Mouse (Mus musculus) CH12.LX (cell line): ENCODE data around the gene Atxn7l1. TPM values are rescaled to one million over a fixed set of nuclear protein-coding genes. Genes with fewer than 3 reads are reported as not detected.

Experiments
- DNase-seq: peaks from one replicate; pipeline ENCODE4 v3.0.0-alpha.2; 2013; ENCODE audit errors: extremely low read depth
- H3K27ac ChIP-seq: 2 replicates; pipeline ENCODE4 v1.5.1; 2012; ENCODE audit warnings: low read depth, mild to moderate bottlenecking, control low read depth, moderate library complexity; ENCODE audit not compliant: insufficient read depth
- H3K27me3 ChIP-seq: replicated peaks from 2 replicates; pipeline ENCODE3; 2012; ENCODE audit warnings: inconsistent platforms
- H3K36me3 ChIP-seq, 2 experiments: replicated peaks in 1 of 2; 2 replicates each; pipeline versions ENCODE3 to v1.6.1; 2012; ENCODE audit warnings: inconsistent platforms in 1 of 2, low read length in 1 of 2, mild to moderate bottlenecking in 1 of 2, mixed read lengths in 1 of 2, moderate library complexity in 1 of 2; ENCODE audit not compliant: control insufficient read depth in 1 of 2, insufficient read depth in 1 of 2
- H3K4me1 ChIP-seq, 2 experiments: 2 replicates each; pipeline ENCODE4 v1.6.1; 2012; ENCODE audit warnings: inconsistent platforms in 1 of 2, moderate library complexity in 1 of 2; ENCODE audit not compliant: insufficient read depth in 2 of 2, control insufficient read depth in 1 of 2
- H3K4me2 ChIP-seq: 2 replicates; pipeline ENCODE4 v1.6.1; 2012; ENCODE audit warnings: low read depth, mild to moderate bottlenecking, control low read depth; ENCODE audit not compliant: poor library complexity, insufficient read depth, severe bottlenecking
- H3K4me3 ChIP-seq, 3 experiments: fragments of 150-350 bp in 1 of 3; sonication (generic) in 1 of 3; replicated peaks in 1 of 3; 2 replicates each; pipeline versions ENCODE3 to v1.5.1; 2011 to 2012; ENCODE audit warnings: low read depth in 2 of 3, low read length in 2 of 3, mild to moderate bottlenecking in 2 of 3, moderate library complexity in 2 of 3, control low read depth in 1 of 3, improper control_type of control experiment in 1 of 3, inconsistent platforms in 1 of 3, mixed read lengths in 1 of 3; ENCODE audit not compliant: poor library complexity in 1 of 3
- H3K79me2 ChIP-seq: replicated peaks from 2 replicates; pipeline ENCODE4 v1.6.1; 2012; ENCODE audit warnings: mild to moderate bottlenecking, moderate library complexity; ENCODE audit not compliant: control insufficient read depth, poor library complexity, insufficient read depth, severe bottlenecking; ENCODE audit errors: extremely low read depth
- H3K9ac ChIP-seq: 2 replicates; pipeline ENCODE4 v1.6.1; 2012; ENCODE audit warnings: low read depth, mild to moderate bottlenecking, control low read depth, moderate library complexity; ENCODE audit not compliant: insufficient read depth
- H3K9me3 ChIP-seq: replicated peaks from 2 replicates; pipeline ENCODE3; 2012; ENCODE audit warnings: low read length, inconsistent platforms, mixed read lengths
- CHD1 ChIP-seq: IDR thresholded peaks from 2 replicates; pipeline ENCODE4 v1.6.1; 2012; ENCODE audit warnings: low read depth, low read length, improper control_type of control experiment, inconsistent platforms
- CTCF ChIP-seq, 2 experiments: IDR thresholded peaks in 1 of 2; conservative IDR thresholded peaks in 1 of 2; 2 replicates each; pipeline ENCODE4 v1.5.1; 2011 to 2012; ENCODE audit warnings: low read depth in 2 of 2, low read length in 2 of 2, improper control_type of control experiment in 1 of 2, inconsistent platforms in 1 of 2, mild to moderate bottlenecking in 1 of 2, moderate library complexity in 1 of 2
- E2F4 ChIP-seq: IDR thresholded peaks from 2 replicates; pipeline ENCODE4 v1.6.1; 2011; ENCODE audit warnings: low read depth, low read length, improper control_type of control experiment; ENCODE audit not compliant: insufficient replicate concordance
- ETS1 ChIP-seq: conservative IDR thresholded peaks from 2 replicates; pipeline ENCODE4 v1.6.1; 2012; ENCODE audit warnings: low read depth, mild to moderate bottlenecking, inconsistent platforms, low read length, improper control_type of control experiment, moderate library complexity
- HCFC1 ChIP-seq: IDR thresholded peaks from 2 replicates; pipeline ENCODE4 v1.6.1; 2012; ENCODE audit warnings: low read depth, mild to moderate bottlenecking, inconsistent platforms, low read length, improper control_type of control experiment
- JUN ChIP-seq: IDR thresholded peaks from 2 replicates; pipeline ENCODE4 v1.6.1; 2011; ENCODE audit warnings: low read depth, mild to moderate bottlenecking, low read length, improper control_type of control experiment, moderate library complexity; ENCODE audit not compliant: insufficient read depth
- MAX ChIP-seq: IDR thresholded peaks from 2 replicates; pipeline ENCODE4 v1.6.1; 2011; ENCODE audit warnings: low read length, improper control_type of control experiment
- MAZ ChIP-seq: IDR thresholded peaks from 2 replicates; pipeline ENCODE4 v1.6.1; 2012; ENCODE audit warnings: low read depth, mild to moderate bottlenecking, inconsistent platforms, low read length, improper control_type of control experiment, moderate library complexity
- NELFE ChIP-seq: IDR thresholded peaks from 2 replicates; pipeline ENCODE4 v1.6.1; 2011; ENCODE audit warnings: low read depth, low read length, improper control_type of control experiment
- NRF1 ChIP-seq: IDR thresholded peaks from 2 replicates; pipeline ENCODE4 v1.6.1; 2014; ENCODE audit warnings: low read depth, mild to moderate bottlenecking, inconsistent platforms, low read length, improper control_type of control experiment, moderate library complexity
- POLR2AphosphoS2 ChIP-seq: IDR thresholded peaks from 2 replicates; pipeline ENCODE4 v1.6.1; 2011; ENCODE audit warnings: low read depth, low read length, improper control_type of control experiment
- RCOR1 ChIP-seq: conservative IDR thresholded peaks from 2 replicates; pipeline ENCODE4 v1.6.1; 2012; ENCODE audit warnings: low read depth, mild to moderate bottlenecking, inconsistent platforms, low read length, improper control_type of control experiment
- SMC3 ChIP-seq: IDR thresholded peaks from 2 replicates; pipeline ENCODE4 v1.6.1; 2011; ENCODE audit warnings: low read depth, low read length, improper control_type of control experiment
- USF1 ChIP-seq: IDR thresholded peaks from 2 replicates; pipeline ENCODE4 v1.6.1; 2014; ENCODE audit warnings: low read depth, mild to moderate bottlenecking, inconsistent platforms, low read length, improper control_type of control experiment
- USF2 ChIP-seq: conservative IDR thresholded peaks from 2 replicates; pipeline ENCODE4 v1.6.1; 2011; ENCODE audit warnings: low read depth, low read length, improper control_type of control experiment
- ZKSCAN1 ChIP-seq: IDR thresholded peaks from 2 replicates; pipeline ENCODE4 v1.6.1; 2012; ENCODE audit warnings: low read depth, inconsistent platforms, low read length, improper control_type of control experiment, borderline replicate concordance
- ZMIZ1 ChIP-seq: IDR thresholded peaks from 2 replicates; pipeline ENCODE4 v1.6.1; 2012; ENCODE audit warnings: low read depth, mild to moderate bottlenecking, inconsistent platforms, low read length, improper control_type of control experiment
- ZNF384 ChIP-seq: IDR thresholded peaks from 2 replicates; pipeline ENCODE4 v1.6.1; 2012; ENCODE audit warnings: low read depth, low read length, improper control_type of control experiment, inconsistent platforms
- dilution Hi-C: fragments of 300-500 bp; cut with MboI; formaldehyde crosslinking; loops from 2 replicates; pipeline ENCODE4 v1.14.3; 2020; ENCODE audit warnings: low sequenced_read_pairs; ENCODE audit not compliant: extremely low pct_unique_long_range_greater_than_20kb, extremely low pct_ligation_motif_present
- in situ Hi-C: fragments of 300-500 bp; cut with MboI; formaldehyde crosslinking; loops from 3 replicates; pipeline ENCODE4 v1.14.3; 2019; ENCODE audit warnings: low sequenced_read_pairs, low pct_ligation_motif_present, low pct_unique_long_range_greater_than_20kb, mixed read lengths
- polyA plus RNA-seq: library from polyadenylated mRNA; unstranded; fragments of >175 nt; gene quantifications from 2 replicates; pipeline ENCODE4 v1.2.1, GENCODE M21; 2012; ENCODE audit warnings: low read depth; ENCODE audit not compliant: insufficient read length
- total RNA-seq, 2 experiments: library from RNA; depleted of rRNA; stranded (reverse); fragments of 300-350 nt in 1 of 2; fragments of >200 nt in 1 of 2; gene quantifications; 2 replicates each; pipeline ENCODE4 v1.2.3; 2012 to 2014

The Atxn7l1 gene
- total and polyA plus RNA-seq, 3 experiments = 8.6 to 55.7 (median 9.0) TPM

DNA sequence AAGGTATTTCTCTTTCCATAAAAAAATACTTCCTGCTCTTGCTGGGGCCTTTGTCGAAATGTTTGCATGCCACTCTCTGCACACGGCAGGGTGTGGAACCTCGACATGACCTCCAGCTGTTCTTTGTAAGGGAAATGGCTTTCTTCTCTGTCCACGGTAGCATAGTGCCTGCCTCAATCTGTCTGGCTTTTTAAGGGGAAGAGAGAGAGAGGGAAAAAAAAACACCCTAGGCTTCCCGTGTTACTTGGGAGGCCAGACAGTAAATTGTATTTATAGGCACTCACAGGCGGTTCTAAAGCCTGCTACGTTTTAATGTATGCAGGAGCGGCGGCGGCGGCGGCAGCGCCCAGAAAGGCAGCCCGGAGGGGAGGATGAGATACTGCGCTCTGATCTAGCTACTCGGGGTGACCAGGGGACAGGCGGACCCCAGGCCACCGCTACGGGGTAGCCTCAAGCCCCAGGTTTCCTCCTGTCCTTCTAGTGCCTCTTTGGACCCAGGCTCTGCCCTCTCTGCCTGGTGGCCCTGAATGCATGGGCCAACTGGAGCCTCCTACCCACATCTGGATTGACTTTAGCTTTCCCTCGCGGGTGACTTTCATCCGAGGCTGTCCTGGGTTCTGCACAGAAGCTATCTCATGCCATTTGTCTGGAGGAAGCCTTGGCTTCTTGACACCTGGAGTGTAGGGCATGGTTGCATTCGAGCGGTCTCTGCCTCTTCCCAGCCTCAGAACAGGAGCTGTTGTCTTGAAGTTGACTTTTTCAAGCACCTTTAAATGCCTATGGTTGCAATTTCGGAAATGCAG lies 197.7 kb downstream of the Atxn7l1 start:
- no peak overlapping the region for H3K4me3 ChIP-seq
- H3K27me3 ChIP-seq = no peaks in the 10 kb centered on the region
- TF ChIP-seq NELFE (no peak), POLR2AphosphoS2 (no peak), SMC3 (no peak)
- H3K9me3 ChIP-seq = peaks cover 12% of the 10 kb centered on the region
- H3K36me3 ChIP-seq = peaks cover 66 to 96% of the 10 kb centered on the region in 2 experiments
- dilution Hi-C loops (no loop called here), in situ Hi-C loops (loop anchor here (25.0 kb wide), 1 partner anchor 308 kb away; no protein-coding TSS in a partner anchor)
- H3K4me1 ChIP-seq = no peaks in the 10 kb centered on the region
- no peak for DNase-seq
- no peak overlapping the region for H3K9ac ChIP-seq
- H3K4me2 ChIP-seq = no peak overlapping the region
- H3K79me2 ChIP-seq = no peaks in the 10 kb centered on the region
- H3K27ac ChIP-seq = no peak overlapping the region

DNA sequence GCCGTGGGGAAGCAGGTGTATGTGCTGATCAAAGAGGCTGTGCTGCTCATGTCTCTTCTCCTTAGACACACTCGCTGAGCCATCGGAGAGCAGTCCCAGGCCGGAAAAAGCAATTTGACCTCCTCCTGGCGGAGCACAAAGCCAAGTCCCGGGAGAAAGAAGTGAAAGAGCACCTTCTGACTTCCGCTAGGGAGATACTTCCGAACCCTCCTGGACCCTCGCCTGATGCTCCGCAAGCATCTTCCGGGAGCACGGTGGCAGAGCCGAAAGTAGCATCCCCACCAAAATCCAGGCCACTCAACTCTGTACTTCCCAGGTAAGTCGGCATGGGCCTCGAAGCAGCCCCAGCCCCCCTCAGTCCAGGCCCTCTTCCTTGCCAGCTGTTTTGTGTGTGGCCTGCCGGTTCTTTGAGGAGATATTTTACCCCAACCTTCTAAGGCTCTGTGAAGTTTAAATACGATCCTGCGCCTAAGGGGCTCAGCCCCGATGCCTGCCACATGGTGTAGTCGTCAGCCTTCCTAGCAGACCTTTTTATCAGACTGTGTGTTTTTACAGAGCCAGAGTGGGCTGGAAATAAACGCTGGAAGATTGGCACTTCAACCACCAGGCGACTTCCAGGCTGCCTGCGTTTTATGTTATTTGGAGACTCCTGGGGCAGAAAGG lies 198.4 kb downstream of the Atxn7l1 start:
- Histone ChIP-seq H3K9me3 (peaks cover 13% of the 10 kb centered on the region), H3K9ac (no peak overlapping the region), H3K79me2 (no peaks in the 10 kb centered on the region), H3K27ac (no peak overlapping the region), H3K36me3 (peaks cover 73 to 96% of the 10 kb centered on the region in 2 experiments), H3K4me3 (no peak overlapping the region), H3K4me1 (no peaks in the 10 kb centered on the region), H3K27me3 (no peaks in the 10 kb centered on the region), H3K4me2 (no peak overlapping the region)
- in situ Hi-C loops = loop anchor here (25.0 kb wide), 1 partner anchor 309 kb away; no protein-coding TSS in a partner anchor
- dilution Hi-C loops = no loop called here
- no peak for TF ChIP-seq CHD1
- TF ChIP-seq E2F4 = no peak
- TF ChIP-seq MAX = no peak
- no peak for TF ChIP-seq ZNF384
- TF ChIP-seq HCFC1 = no peak
- no peak for TF ChIP-seq CTCF (conservative IDR thresholded peaks at IDR 0.05 in 1 of 2, IDR thresholded peaks at IDR 0.05 in 1 of 2; ENCODE audit: low read depth in 2 of 2, low read length in 2 of 2)
- TF ChIP-seq NRF1 = no peak
- no peak for DNase-seq

DNA sequence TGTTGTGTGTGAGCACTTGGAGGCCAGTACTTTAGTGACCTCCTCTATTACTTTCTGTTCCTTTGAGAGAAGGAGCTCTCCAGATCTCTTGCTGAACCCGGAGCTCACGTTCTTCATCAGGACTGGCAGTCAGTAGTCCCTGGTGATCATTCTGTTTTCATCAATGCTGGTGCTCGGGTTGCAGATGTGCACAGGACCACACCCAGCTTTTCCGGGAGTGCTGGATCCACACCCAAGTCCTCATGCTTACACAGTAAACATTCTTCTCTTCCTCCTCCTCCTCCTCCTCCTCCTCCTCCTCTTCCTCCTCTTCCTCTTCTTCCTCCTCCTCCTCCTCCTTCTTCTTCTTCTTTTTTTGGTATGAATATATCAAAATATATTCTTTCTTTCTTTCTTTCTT lies 205.2 kb downstream of the Atxn7l1 start:
- no peak for DNase-seq
- Histone ChIP-seq H3K4me3 (no peak overlapping the region), H3K4me2 (no peak overlapping the region), H3K79me2 (no peaks in the 10 kb centered on the region), H3K9me3 (peaks cover 13% of the 10 kb centered on the region), H3K27me3 (no peaks in the 10 kb centered on the region), H3K9ac (no peak overlapping the region), H3K27ac (no peak overlapping the region), H3K4me1 (no peaks in the 10 kb centered on the region), H3K36me3 (peaks cover 38 to 90% of the 10 kb centered on the region in 2 experiments)
- dilution Hi-C loops (no loop called here), in situ Hi-C loops (no loop called here)
- TF ChIP-seq E2F4 (no peak), JUN (no peak), USF2 (no peak), RCOR1 (no peak), USF1 (no peak), ZNF384 (no peak), MAZ (no peak), ZKSCAN1 (no peak), ZMIZ1 (no peak), ETS1 (no peak)
